Mouse (Mus musculus) megakaryocyte, embryonic 14.5 days (primary cell): Measurements from ENCODE around the gene Irak1bp1.

Experiments used
- FLI1 ChIP-seq: IDR thresholded peaks from 2 replicates; pipeline ENCODE4 v1.6.1; 2012; ENCODE audit warnings: low read length, inconsistent platforms, mixed read lengths
- GATA1 ChIP-seq: IDR thresholded peaks from 3 replicates; pipeline ENCODE4 v1.6.1; 2012; ENCODE audit warnings: mixed read lengths, low read length, inconsistent platforms, borderline replicate concordance

DNA sequence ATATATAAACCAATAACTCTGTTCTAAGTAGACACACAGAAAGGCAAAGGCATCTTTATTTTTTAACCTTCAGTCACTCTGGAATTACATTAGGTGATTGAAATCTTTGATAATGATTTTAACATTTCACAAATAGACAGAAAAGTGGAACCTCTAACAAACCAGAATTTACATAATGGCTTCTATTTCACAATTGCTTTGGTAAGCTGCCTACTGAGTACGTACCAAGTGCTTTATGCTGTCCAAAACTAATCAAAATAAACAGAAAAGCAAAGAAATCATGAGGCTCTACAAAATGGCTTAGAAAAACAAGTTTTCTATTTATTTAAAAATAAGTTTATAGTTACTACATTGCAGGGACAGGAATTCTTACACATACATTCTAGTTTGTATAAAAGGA, 36.8 kb downstream of the Irak1bp1 start:
- no peak for TF ChIP-seq GATA1
- no peak for TF ChIP-seq FLI1
